Mouse (Mus musculus) brain, adult 2 months (tissue): ENCODE results near the gene Lrrc56.

ENCODE experiments used
- DNase-seq: peaks from one replicate; pipeline ENCODE4 v3.0.0; 2011; ENCODE audit warnings: low read depth, low spot score

Lrrc56 gene

DNA sequence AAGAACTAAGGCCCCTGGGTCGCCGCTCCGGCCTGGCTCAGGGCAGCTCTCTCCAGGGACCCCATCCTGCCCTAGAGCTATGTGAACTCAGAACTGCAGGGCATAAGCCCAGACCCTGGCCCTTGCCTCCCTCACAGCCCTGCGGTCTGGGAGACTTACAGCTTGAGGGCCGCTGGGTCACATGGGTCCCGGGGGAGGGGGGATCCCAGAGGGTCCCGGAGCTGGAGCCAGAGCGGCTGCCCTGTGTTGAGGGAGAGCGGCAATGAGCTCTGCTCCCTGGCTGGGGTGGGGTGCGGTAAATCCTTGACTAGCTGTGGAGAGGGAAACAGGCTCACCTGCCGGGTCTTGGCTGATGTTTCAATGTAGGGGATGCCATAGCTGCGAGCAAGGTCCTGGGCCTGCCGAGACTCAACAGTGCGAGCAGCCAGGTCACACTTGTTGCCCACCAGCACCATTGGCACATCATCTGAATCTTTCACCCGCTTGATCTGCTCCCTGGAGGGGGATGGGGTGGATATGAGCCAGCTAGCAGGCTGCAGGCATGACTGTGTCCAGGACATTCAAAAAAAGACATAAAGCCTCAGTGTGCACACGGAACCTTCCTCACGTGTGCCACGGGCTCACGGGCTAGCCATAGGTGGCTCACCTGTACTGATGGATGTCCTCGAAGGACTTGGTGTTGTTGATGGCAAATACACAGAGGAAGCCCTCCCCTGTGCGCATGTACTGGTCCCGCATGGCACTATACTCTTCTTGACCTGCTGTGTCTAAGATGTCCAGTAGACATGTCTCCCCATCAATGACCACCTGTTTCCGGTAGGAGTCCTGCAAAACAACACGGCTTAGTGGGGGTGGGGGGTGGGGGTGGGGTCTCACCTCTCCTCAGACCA is 1.9 kb upstream of the Lrrc56 start:
- DNase-seq = no peak

DNA sequence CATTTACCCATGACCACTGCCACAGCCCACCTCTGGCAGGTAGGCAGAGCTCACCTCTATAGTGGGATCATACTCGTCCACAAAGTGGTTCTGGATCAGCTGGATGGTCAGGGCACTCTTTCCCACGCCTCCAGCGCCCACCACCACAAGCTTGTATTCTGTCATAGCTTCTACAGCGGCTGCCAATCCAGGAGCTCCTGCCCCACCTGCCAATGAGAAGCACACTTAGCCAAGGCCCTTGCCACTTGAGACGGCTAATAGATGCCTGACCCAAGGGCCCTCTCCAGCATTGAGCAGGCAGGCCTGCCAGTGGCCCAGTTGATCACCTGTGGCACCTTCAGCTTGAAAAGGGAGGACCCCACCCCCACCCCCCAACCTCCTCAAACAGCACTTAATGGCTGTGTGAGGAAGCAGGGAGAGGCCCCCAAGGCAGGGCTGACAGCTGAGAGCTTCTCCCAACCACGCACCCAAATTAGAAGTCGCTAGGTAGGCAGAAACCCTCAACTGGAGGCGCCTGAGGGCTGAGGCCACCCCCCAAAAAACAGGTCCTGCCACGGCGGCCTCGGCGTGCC is 1.1 kb upstream of the Lrrc56 start:
- DNase-seq = peak; percentile 51

DNA sequence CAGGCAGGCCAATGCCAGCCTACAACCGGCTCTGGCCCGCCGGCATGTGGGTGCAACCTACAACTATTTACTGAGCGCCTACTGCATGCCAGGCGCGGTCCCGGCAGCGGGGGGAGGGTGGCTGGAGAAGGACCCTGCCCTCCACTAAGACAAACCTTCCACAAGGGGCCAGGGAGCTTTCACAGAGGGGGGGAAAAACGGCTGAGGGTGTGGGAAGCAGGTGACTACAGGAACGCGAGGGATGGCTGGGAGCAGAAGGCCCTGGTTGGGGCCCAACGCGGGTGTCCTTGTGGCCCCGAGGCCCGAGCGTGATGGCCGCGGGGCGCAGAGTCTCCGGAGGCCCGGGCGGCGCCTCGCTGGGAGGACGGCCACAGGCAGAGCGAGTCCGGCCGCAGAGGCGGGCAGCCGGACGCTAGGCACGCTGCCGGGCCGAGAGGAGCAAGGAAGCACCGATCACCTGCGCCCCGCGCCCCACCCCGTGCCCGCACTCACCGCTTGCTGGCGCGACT is 555 bp upstream of the Lrrc56 start:
- DNase-seq = peak; percentile 37

DNA sequence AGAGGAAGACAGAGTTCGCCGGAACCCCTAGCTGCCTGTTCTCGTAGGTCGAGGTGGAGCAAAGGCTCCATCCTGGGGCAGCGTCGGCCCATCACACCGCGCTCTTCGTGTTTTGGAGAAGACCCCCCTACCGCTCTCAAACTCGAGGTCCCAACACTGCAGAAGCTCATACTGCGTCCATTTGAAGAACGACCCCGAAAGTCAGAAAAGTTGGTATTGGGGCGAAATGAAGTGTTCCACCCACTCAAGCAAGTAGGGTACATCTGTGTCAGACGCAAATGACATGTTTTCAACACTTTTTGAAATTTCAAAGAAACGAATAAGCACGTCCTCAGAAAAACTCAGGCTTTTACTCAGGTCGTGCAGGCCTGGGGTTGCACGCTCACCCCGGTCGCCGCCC is 452 bp downstream of the Lrrc56 start:
- DNase-seq = no peak

DNA sequence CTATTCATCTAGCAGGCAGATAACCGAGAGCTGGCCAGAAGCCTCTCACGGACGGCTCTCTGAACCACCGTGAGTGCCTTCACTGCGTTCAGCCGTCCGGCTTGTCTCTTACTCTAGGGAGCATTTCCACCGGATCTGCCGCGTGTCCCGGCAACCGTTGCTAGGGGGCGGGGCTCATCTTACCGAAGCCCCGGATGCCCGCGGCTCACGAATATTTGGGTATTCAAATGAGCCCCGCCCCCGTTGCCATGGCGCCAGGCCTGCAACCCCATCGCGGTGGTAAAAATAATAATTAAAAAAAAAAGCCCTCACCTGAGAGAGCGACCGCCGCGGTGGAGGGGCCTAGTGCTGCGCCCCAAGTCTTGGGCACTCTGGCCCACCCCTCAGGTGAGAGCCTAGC is 873 bp downstream of the Lrrc56 start:
- DNase-seq = peak; percentile 86

DNA sequence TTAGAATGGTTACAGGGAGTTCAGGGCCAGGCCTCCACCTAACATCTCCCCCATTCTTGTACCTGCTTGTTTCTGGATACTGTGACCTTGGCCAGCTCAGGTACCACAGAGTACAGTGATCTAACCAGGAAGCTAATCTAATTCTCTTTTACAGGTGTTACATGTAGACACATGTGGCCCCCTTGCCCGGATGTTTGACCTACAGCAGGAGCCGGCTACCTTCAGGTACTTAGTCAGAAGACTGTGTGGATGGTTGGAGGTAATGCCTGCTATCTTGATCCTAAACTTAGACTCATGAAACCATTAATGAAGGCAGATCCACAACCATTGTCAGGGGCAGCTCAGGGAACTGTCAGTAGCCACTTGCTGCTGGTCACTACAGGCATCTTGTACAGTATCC is 1.8 kb downstream of the Lrrc56 start:
- no peak for DNase-seq

DNA sequence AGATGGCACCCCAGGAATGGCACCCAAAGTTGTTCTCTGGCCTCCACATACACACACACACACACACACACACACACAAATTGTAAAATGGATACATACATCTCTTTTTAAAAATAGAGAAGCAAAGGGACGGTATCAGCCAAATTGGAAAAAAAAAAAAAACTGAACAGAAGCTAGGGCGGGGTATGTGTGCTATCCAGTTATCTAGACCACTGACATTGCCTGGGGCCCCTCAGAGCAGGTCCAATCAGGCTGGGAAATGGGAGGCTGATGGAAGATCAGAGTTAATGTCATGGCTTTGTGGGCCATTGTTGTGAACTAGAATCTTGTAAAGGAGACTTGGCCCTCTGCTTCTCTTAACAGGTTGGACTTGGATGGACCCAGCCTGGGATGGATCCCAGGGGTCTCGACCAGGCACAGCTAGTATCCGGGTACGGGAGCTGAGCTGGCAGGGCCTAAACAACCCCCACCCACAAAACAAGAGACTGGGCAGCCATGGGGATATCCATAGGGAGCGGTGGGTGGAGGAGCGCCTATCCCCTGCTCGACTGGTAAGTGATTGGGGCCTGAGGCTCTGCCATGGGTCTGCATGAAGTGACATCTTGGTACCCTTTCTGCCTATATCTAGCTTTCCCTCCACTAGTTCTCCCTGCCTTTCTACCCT is 2.8 kb downstream of the Lrrc56 start:
- DNase-seq = no peak

DNA sequence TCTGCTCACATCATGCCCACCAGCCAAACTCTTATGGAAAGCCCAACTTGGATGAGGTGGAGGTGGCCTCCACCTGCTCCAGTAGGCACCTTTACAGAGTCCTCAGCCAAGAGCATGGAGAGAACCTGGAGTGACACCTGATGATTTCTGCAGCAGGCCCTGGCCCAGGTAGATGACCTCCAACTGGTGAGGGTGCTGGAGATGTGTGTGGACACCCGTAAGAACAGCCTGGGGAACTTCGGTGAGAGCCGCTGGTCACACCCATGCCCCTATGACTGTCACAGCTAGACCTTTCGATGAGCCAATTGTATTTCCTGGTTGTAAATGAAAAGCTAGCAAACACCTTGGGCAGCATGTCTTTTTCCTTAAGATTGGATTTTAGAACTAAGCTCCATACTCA is 4.2 kb downstream of the Lrrc56 start:
- DNase-seq = no peak

DNA sequence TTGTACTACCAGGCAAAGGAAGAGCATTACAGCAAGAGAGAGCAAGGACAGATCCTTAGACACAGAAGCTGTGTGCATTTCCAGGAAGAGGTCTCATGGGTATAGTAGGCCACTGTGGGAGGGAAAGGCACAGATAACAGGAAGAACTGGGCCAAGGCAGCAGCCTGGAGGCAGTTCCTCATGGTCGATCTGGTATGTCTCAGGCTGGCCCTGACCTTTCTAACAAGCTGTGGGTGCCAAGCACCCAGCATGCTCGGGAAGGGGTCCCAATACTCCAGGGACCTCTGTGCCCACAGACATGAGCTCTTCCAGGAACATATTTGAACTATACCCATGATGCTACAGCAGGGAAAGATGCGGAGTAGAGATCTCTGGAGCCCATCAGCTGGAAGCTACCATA is 10.6 kb downstream of the Lrrc56 start:
- no peak for DNase-seq

DNA sequence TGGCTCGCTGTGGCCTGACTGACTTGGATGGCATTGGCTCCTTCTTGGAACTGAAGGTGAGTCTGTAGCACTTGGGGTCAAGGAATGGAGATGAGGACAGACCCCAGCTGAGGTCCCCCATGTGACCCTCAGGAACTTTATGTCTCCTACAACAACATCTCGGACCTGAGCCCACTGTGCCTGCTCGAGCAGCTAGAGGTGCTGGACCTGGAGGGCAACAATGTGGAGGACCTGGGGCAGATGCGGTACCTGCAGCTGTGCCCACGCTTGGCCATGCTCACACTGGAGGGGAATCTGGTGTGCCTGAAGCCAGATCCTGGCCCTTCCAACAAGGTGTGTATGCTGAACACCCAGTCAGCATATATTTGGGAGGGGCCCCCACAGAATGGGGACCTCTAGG is 11.5 kb downstream of the Lrrc56 start:
- no peak for DNase-seq

DNA sequence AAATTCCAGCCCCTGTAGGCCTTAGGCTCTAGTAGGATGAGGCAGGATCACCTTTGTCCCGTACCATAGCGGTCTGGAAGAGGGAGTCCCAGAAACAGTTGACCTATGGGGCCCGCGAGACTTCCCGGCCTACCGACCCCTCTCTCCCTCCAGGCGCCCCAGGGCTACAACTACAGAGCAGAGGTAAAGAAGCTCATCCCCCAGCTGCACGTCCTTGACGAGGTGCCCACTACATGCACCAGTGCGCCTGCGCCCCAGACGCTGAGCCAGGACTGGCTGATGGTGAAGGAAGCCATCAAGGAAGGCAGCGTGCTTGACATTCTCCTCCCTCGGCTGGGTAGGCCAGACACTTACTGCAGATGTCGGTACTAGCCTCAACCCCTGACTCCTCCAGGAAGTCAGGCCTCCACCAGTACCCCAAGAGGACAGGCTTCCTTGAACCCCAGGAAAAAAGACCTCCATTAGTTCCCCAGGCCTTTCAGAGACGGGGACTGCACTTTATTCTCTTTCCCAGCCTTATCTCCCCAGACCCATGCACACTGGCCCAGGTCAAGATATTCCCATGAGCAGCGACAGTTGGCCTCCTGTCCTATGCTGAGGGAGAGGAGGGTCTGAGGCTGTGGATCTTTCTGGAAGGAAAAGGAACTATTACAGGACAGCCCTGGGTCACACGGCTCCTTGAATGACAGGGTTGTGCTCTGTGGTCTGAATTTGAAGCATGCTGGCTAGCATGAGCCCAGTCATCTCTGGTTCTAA is 12.4 kb downstream of the Lrrc56 start:
- DNase-seq = no peak

DNA sequence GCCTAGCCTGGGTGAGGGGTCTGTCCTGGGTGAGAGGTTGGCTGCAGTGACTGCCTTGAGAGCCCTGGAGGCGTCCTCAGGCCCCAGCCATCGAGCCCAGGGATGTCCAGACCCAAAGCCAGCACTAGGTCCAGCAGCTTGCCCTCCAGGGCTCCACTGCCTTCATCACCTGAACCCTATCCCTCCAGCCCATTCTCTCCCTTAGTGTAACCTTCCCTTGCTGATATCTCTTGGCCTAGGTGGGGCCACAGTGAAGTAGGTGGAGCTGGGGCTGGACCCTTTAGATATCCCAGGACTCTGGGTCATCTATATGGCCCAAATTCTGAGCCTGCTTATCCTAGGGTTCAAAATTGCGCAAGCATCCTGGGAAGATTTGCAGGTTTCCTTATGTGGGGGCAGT is 15.6 kb downstream of the Lrrc56 start:
- no peak for DNase-seq

DNA sequence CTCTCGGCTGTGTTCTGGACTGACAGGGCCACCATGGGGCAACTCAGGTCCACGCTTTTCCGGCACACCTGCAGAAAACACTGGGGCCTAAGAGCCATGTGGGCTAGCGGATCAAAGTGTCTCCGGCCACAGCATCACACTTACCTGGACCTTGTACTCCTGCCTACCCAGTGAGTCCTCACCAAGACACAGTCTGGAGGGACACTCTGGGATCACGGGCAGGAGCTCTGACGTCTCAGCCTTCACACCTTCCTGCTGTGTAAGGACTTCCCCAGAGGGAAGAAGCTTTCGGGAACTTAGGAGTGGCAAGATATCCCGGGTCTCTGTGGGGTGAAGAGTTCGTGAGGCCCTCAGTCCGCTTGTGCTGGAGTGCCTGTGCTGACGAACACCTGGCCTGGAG is 16.2 kb downstream of the Lrrc56 start:
- no peak for DNase-seq

DNA sequence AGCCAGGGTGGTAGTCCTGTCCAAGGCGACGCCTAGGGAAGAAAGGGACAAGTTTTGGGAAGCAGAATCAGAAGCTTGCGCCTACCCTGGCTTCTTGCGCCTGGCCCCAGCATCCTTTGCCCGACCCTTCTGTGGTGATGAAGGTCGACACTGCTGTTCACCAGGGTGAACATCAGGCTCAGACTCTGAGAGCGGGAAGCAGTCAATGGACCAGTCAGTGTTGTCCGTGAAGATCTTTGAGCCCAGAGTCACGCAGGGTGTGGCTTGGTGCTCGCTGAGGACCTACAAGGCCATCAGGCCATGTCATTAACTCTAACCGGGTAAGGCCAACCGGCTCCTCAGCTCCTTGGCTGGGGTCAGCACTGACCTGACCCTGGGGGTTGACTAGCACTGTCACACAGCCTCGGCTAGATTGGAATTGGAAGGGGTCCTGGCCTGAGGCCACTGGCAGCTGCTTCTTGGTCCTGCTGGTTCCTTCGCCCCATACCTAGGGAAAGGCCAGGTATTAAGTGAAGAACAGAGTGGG is 16.7 kb downstream of the Lrrc56 start:
- no peak for DNase-seq

DNA sequence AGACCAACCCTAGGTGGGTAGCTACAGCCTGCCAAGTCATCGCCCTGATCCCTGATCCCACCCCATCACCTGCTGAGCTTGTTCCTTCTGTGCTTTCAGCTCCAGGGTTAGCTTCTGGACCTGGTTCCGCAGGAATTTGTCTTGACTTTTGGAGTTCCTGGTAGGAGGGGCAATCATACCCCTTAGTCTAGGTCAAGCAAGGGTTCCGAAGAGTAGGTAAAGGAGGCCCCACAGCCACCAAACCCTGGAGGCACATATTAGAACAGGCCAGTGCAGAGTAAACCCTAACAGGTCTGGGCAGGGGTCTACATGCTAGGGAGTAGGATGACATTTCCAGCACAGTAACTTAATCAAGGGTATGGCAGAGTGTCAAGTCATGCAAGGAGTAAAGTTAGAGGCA is 19.2 kb downstream of the Lrrc56 start:
- DNase-seq = no peak

DNA sequence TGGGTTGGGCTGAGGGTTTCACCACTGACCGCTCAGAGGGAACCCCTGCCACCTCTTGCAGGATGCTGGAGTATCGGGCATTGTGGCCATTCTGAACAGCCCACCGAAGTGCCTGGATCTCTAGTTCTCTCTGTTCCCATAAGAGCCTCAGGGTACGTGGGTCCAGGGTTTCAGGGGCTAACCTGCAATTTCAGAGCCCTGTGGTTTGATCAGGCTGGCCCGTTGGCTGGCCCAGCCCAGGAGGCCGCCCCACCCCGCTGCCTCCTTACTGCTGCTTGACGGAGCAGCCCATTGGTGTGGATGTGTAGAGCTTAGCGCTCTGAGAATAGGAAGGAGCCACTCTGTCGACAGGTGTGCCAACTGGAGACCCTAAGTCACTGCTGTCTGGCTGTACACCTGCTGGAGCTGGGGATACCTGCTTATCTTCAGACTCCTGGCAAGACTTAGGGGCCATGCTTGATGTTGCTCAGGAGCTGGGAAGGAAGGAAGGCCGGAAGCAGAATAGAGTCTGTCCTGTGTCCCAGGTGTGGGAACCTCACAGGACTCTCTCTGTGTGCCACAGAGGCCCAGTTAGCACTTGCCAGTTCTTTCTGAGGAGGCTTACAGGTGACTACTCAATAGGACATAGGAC is 19.8 kb downstream of the Lrrc56 start, which contains the start of gene Lmntd2:
Gene Lmntd2, minus strand, starts transcription at position 476 of the 631 bp plus-strand sequence.
- DNase-seq = no peak

DNA sequence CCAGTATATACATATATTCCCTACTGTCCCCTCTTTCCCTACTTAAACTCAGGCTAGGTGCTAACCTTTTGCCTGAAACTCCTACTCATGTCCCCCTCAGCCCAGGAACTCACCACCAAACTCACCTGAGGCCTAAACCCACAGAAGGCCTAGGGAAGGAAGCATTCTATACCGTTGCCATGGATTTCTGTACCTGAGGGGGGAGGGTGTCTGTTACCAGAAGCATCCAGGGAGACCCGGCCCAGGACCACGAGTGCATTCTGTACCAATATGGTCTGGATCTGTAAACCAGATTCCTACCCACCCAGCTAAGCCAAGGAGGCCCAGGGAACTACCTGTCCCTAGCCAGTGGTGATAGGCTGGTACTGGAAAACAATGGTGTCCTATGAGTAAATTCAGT is 20.4 kb downstream of the Lrrc56 start:
- no peak for DNase-seq

DNA sequence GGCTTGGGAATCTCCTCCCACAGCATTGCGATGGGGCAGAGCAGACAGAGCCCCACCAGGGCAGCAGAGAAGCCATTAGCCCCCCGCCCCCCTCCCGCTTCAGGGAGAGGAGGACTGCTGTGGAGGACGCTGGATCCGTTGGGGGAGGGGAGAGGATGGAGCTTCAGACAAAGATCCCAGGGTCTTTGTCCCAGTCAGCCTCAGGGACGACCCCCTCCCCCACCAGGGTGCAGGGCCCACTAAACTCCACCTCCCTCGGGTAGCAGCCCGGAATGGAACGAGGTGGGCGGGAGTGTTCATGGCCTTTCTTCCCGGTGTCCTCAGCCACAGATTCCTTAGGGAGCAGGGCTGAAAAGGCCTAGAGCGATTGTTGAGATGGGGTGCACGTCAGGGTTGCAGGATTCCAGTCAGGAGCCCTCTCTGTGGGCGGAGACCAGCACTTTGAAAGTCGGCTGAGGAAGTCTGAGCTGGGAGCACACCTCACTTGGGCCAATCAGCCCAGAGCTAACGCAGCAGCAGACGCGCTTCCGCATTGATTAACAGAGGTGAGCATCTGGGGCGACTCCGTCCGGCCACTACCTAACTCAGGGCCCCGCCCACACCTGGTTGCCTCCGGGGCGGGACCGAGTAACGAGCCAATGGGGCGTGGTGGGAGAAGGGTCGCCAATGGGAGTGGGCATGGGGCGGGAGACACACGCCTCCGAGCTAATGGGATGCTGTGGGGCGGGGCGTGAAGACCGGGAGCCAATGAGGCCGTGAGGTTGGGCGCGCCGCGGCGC is 21.3 kb downstream of the Lrrc56 start, which contains the start of gene Rassf7:
Gene Rassf7, plus strand, starts transcription at position 760 of the 779 bp plus-strand sequence.
- peak; percentile 93 for DNase-seq

DNA sequence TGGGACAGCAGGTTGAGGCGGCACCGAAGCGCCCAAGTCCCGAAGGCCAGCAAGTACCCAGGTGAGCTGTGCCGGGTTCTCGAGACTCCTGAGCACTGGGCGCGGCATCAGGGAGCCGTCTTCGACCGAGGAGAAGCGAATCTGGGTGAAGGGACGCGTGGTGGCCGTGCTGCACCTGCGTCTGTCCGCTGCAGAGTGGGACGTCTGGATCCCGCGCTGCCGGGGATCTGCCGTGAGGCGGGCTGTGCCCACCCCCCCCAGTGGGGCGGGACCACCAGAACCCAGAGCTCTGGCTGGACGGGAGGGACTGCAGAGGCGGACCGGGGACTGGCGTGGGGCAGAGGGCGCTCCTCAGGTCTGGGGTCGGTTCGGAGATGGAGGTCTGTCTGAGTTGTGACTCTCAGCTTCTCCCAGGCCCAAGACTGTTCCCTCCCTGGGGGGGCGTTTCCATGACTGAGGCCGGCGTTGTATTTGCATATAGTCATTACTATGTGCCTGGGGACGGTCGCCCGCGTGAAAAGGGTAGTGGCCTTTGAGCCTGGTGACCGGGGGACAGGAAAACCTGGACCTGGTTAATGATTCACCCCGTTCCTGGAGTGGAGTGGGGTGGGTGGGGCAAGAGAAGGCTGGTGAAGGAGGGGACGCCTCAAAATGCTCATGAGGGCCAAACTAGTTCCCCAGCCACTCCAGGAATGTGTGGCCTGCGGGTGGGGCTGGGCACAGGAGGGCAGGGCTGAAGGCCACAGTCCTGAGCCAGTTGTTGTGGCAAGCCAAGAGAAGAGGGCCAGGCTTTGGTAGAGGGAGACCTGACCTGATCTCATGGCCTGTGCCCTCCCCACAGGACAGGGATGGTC is 22.1 kb downstream of the Lrrc56 start:
- no peak for DNase-seq
